Mouse (Mus musculus) embryonic fibroblast, embryonic 13.5 days (primary cell): ENCODE data around the gene Ufc1.

ENCODE experiments used
- CTCF ChIP-seq: IDR thresholded peaks from 2 replicates; pipeline ENCODE4 v1.5.1; 2011; ENCODE audit warnings: mild to moderate bottlenecking, control low read depth, low read length, moderate library complexity, borderline replicate concordance; ENCODE audit not compliant: insufficient read depth
- POLR2A ChIP-seq: IDR thresholded peaks from 2 replicates; pipeline ENCODE4 v1.6.1; 2011; ENCODE audit warnings: low read depth, mild to moderate bottlenecking, control low read depth, low read length, moderate library complexity

DNA sequence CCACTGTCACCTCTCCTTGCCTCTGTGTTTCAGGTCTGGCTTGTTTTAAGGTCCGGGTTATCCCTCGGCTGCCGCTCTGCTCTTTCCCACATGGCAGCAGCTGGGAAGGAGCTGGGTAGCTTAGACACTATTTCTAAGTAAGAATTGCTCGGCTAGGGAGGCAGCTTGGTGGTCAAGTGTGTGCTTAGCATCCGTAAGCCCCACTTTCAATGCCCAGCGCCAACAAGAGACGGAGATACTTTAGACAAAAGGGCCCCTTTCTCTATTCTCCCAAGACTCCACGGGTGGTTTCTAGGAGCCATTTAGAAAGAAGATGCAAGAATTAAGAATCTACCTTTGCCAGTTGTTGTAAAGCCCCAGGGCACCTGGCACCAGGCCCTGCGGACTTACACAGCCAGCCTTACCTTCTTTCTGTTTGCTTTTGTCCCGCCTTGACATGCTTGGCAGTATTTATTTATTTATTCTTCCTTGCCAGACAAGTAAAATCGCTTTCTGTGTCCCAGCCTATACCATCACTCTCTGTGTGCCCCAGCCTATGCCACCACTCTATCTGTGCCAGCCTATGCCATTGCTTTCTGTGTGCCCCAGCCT, 19.6 kb downstream of the Ufc1 start:
- no peak for TF ChIP-seq CTCF
- TF ChIP-seq POLR2A = no peak
